Mouse (Mus musculus) cerebellum, postnatal 14 days (tissue): ENCODE results near the gene Psg18.
A peak's percentile ranks its signal among the peaks of the same experiment; 100 is the strongest.
"Not testable (repeated sequence)": the region's sequence is repeated elsewhere in the genome, so short reads cannot be mapped to it uniquely, and the experiment has no call there.

Experiments used
- DNase-seq, 2 experiments: peaks; one replicate each; pipeline ENCODE4 v3.0.0; 2021; ENCODE audit warnings: mixed read lengths in 2 of 2

Psg18 gene

DNA sequence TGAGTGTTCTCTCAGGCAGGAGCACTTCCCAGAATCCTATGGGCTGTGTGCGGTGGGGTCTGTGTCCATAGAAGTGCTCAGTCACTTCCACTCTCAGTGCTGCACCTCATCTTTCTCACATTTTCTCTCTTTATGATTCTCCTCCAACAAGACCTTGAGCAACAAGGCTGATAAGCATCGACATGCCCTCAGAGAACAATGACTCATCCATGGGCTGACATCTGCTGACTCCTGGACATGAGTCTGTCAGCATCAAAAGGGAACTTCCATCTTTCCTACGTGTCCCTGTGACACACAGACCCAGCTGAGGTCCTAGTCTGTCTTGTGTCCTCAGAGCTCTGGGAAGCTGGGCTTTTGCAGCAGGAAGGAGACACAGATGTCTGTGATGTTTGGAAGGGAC lies at the start of gene Psg18:
Gene Psg18 (minus strand): TSS at position 101 of the 400 bp plus-strand sequence.
- DNase-seq: not testable (repeated sequence)

DNA sequence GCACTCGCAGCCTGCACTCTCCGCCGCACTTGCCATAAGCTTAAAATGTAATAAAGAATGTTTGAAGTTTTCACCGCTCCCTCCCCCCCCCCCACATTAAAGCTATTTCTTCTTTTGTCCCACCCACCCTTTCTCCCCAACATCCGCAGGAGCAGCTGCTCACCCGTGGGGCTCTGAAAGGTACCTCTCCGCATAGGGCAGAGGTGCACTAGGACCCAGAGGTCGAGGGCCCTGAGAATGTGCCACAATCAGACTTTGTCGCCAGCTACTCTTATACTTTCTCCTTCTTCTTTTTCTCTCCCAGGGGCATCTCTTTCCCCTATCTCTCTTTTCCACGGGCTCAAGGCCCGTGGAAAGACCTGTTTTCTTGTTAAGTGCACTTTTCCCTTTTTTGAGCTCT lies 48.6 kb upstream of the Psg18 start:
- no peak for DNase-seq

DNA sequence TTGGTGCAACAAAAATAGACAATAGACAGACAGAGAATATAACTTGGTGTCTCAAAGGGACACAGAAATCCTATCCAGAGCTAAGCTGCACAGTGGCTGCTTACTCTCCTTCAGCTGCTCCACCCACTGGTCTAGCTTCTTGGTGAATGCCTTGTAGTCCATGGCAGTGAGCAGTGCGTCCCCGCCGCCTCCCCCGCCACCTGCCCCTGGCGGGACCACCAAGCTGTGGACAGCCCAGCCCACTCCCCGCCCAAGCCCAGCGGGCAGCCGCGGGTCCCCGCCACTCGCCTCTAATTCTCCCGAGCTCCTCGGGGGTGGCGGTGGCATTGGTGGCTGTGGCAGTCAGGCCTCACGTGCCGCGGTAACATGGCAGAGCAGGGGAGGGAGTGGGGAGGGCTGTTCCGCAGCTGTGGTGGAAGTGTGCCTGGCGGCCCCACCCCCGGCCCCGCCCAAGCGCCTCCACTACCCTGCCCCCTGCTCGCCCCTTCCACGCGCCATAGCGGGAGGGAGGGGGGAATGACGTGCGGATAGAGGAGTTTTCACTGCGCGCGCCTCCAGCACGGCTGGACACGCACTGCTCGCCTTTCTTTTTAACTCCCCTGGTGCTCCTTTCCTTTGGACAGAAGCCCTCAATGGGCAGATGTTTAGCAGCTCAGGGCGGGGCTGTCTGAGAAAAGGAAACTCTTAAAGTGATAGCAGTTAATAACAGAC lies 47.9 kb upstream of the Psg18 start:
- DNase-seq: peak; percentile 5 to 7

DNA sequence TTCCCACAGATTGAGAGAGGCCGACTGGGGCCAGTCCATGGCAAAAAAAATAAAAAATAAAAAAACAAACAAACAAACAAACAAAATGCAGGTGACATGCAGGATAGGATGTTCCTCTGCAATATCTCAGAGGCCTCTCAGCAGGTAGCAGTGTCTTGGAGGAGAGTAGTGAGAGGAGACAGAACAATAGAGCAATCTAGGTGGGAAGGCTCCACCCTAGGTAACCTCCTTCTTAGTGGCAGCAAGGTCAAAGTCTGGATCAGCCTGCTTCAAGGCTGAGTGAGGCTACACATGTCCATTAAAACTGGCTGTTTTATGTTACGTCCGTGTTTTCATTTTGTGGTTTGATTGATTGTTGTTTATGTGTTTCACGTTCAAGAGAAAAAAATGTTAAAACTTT lies 36.7 kb upstream of the Psg18 start:
- DNase-seq: not testable (repeated sequence)

DNA sequence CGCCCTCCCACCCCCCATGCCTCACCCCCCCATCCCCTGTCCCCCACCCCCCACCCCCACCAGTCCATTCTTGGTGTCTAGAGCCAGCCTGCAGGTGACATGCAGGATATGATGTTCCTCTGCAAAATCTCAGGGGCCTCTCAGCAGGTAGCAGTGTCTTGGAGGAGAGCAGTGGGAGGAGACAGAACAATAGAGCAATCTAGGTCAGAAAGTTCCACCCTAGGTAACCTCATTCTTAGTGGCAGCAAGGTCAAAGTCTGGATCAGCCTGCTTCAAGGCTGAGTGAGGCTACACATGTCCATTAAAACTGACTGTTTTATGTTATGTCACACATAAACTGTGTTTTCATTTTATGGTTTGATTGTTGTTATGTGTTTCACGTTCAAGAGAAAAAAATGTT lies 23.5 kb upstream of the Psg18 start:
- no peak for DNase-seq

DNA sequence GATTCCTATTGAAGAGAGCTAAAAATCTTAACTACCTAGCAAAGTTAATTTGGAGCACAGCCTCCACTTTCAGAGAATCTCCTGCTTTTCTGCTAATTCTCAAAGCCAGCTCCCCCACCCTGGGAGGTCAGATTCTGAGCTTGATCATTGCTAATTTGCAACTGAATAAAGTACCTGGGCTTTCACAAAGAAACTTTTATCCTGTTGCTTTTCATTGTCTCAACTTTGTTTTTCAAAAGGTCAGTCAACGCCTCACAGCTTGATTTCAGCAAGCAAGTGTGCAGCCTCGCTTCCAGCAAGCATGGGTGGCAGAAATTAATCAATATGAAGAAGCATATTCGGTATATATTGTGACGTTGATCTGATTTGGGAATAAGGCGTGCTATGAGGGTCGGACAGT lies 19.4 kb downstream of the Psg18 start:
- DNase-seq: not testable (repeated sequence)
